Mouse (Mus musculus) lung, embryonic 16.5 days (tissue): ENCODE results near the gene Als2cr12. TPM values are rescaled to one million over a fixed set of nuclear protein-coding genes. Genes with fewer than 3 reads are reported as not detected.

Source experiments
- ATAC-seq: fragments of 200-750 bp; cut with Nextera tagmentation; 2 replicates; pipeline ENCODE4 v1.8.0; 2017; ENCODE audit warnings: low read depth, mild to moderate bottlenecking, moderate library complexity
- H3K27ac ChIP-seq: fragments of 300-500 bp; sonication (generic); 2 replicates; pipeline ENCODE4 v1.5.1; 2014; ENCODE audit warnings: mild to moderate bottlenecking, control low read depth, low read length
- H3K27me3 ChIP-seq: fragments of 300-500 bp; sonication (generic); 2 replicates; pipeline ENCODE4 v1.6.1; 2014; ENCODE audit warnings: low read depth, low read length, mixed read lengths; ENCODE audit not compliant: control insufficient read depth, insufficient read depth
- H3K36me3 ChIP-seq: fragments of 300-500 bp; sonication (generic); 2 replicates; pipeline ENCODE4 v1.6.1; 2014; ENCODE audit warnings: low read length; ENCODE audit not compliant: control insufficient read depth, insufficient read depth
- H3K4me1 ChIP-seq: fragments of 300-500 bp; sonication (generic); replicated peaks from 2 replicates; pipeline ENCODE4 v1.6.1; 2014; ENCODE audit warnings: low read length, mixed read lengths; ENCODE audit not compliant: control insufficient read depth, insufficient read depth
- H3K4me2 ChIP-seq: fragments of 300-500 bp; sonication (generic); 2 replicates; pipeline ENCODE4 v1.6.1; 2014; ENCODE audit warnings: low read depth, low read length, control low read depth
- H3K4me3 ChIP-seq: fragments of 300-500 bp; sonication (generic); 2 replicates; pipeline ENCODE4 v1.5.1; 2014; ENCODE audit warnings: mild to moderate bottlenecking, low read length, control low read depth
- H3K9ac ChIP-seq: fragments of 300-500 bp; sonication (generic); 2 replicates; pipeline ENCODE4 v1.6.1; 2014; ENCODE audit warnings: low read length, control low read depth
- H3K9me3 ChIP-seq: fragments of 300-500 bp; sonication (generic); 2 replicates; pipeline ENCODE4 v1.6.1; 2016; ENCODE audit warnings: low read length; ENCODE audit not compliant: control insufficient read depth
- WGBS: fragments of 180-500 bp; shearing (Covaris S2); extraction: QIAGEN DNeasy Blood & Tissue Kit; methylation state at CpG from one replicate; pipeline ENCODE4 v1.1.7; 2014; 5-methylcytosine and 5-hydroxymethylcytosine counted together
- polyA plus RNA-seq: library from polyadenylated mRNA; unstranded; fragments of >200 nt; fragmentation: Nextera tagmentation; extraction: Ambion mirVana; gene quantifications from 2 replicates; pipeline ENCODE4 v1.2.1, GENCODE M21; 2015

The Als2cr12 gene
- polyA plus RNA-seq, 1 experiment from 2014 or later = not detected

- 92% methylated on average over 3 of the region's 3 CpGs for WGBS
- Histone ChIP-seq H3K4me1 (peaks cover 2% of the 10 kb centered on the region; the same call in 1 of the 2 replicates), H3K36me3 (peaks cover 38% of the 10 kb centered on the region), H3K9me3 (no peaks in the 10 kb centered on the region), H3K4me2 (no peak overlapping the region), H3K9ac (no peak overlapping the region), H3K27ac (no peak overlapping the region), H3K4me3 (no peak overlapping the region), H3K27me3 (no peaks in the 10 kb centered on the region)
- no peak for ATAC-seq
Measured at GRCm38 (mm10) chr1:58728590-58728868, 32.7 kb upstream of the Als2cr12 start.

- no peak overlapping the region for H3K27ac ChIP-seq
- H3K4me1 ChIP-seq = peaks cover 2% of the 10 kb centered on the region; the same call in 1 of the 2 replicates
- H3K4me2 ChIP-seq = no peak overlapping the region
- 87% methylated on average over 10 of the region's 10 CpGs for WGBS
- peaks cover 36% of the 10 kb centered on the region for H3K36me3 ChIP-seq
- no peak overlapping the region for H3K4me3 ChIP-seq
- no peaks in the 10 kb centered on the region for H3K27me3 ChIP-seq
- no peaks in the 10 kb centered on the region for H3K9me3 ChIP-seq
- ATAC-seq = no peak
- no peak overlapping the region for H3K9ac ChIP-seq
Measured at GRCm38 (mm10) chr1:58727747-58728589, 32.2 kb upstream of the Als2cr12 start.

GRCm38 (mm10) chr1:58727019-58727746 lies 31.4 kb upstream of the Als2cr12 start:
- H3K9ac ChIP-seq = no peak overlapping the region
- H3K27me3 ChIP-seq = no peaks in the 10 kb centered on the region
- no peak overlapping the region; the same call in 1 of the 2 replicates for H3K27ac ChIP-seq
- peak; percentile 51; the same call in 1 of the 2 replicates for ATAC-seq
- H3K4me3 ChIP-seq = no peak overlapping the region
- H3K36me3 ChIP-seq = peaks cover 36% of the 10 kb centered on the region
- H3K4me2 ChIP-seq = no peak overlapping the region
- H3K9me3 ChIP-seq = no peaks in the 10 kb centered on the region
- peaks cover 2% of the 10 kb centered on the region; the same call in 1 of the 2 replicates for H3K4me1 ChIP-seq
- 89% methylated on average over 1 of the region's 1 CpGs for WGBS

GRCm38 (mm10) chr1:58725767-58726166 lies 30.0 kb upstream of the Als2cr12 start:
- Histone ChIP-seq H3K4me3 (no peak overlapping the region), H3K27ac (no peak overlapping the region), H3K4me2 (no peak overlapping the region), H3K9me3 (no peaks in the 10 kb centered on the region), H3K9ac (no peak overlapping the region), H3K27me3 (no peaks in the 10 kb centered on the region), H3K4me1 (peaks cover 2% of the 10 kb centered on the region; the same call in 1 of the 2 replicates), H3K36me3 (peaks cover 28% of the 10 kb centered on the region)
- ATAC-seq = no peak
- 79% methylated on average over 5 of the region's 5 CpGs for whole genome bisulfite sequencing

- H3K27me3 ChIP-seq = no peaks in the 10 kb centered on the region
- no peak for ATAC-seq
- H3K36me3 ChIP-seq = peaks cover 25% of the 10 kb centered on the region
- H3K9ac ChIP-seq = no peak overlapping the region
- H3K27ac ChIP-seq = no peak overlapping the region
- peaks cover 2% of the 10 kb centered on the region; the same call in 1 of the 2 replicates for H3K4me1 ChIP-seq
- no peaks in the 10 kb centered on the region for H3K9me3 ChIP-seq
- H3K4me2 ChIP-seq = no peak overlapping the region
- no peak overlapping the region for H3K4me3 ChIP-seq
Measured at GRCm38 (mm10) chr1:58725095-58725494, 29.3 kb upstream of the Als2cr12 start.

GRCm38 (mm10) chr1:58724533-58724932 lies 28.7 kb upstream of the Als2cr12 start:
- H3K27me3 ChIP-seq = no peaks in the 10 kb centered on the region
- H3K9ac ChIP-seq = no peak overlapping the region
- peaks cover 2% of the 10 kb centered on the region; the same call in 1 of the 2 replicates for H3K4me1 ChIP-seq
- H3K9me3 ChIP-seq = no peaks in the 10 kb centered on the region
- no peak overlapping the region for H3K4me3 ChIP-seq
- no peak overlapping the region for H3K27ac ChIP-seq
- WGBS = 51% methylated on average over 6 of the region's 9 CpGs
- peaks cover 22% of the 10 kb centered on the region for H3K36me3 ChIP-seq
- no peak for ATAC-seq
- H3K4me2 ChIP-seq = no peak overlapping the region

GRCm38 (mm10) chr1:58723809-58724405 lies 28.1 kb upstream of the Als2cr12 start:
- ATAC-seq = no peak
- 56% methylated on average over 7 of the region's 7 CpGs for WGBS
- no peaks in the 10 kb centered on the region for H3K27me3 ChIP-seq
- peak overlapping the region; percentile 32; the same call in 1 of the 2 replicates for H3K27ac ChIP-seq
- H3K9ac ChIP-seq = no peak overlapping the region
- peaks cover 20% of the 10 kb centered on the region for H3K36me3 ChIP-seq
- H3K4me2 ChIP-seq = no peak overlapping the region
- no peak overlapping the region for H3K4me3 ChIP-seq
- H3K9me3 ChIP-seq = no peaks in the 10 kb centered on the region
- peaks cover 2% of the 10 kb centered on the region; the same call in 1 of the 2 replicates for H3K4me1 ChIP-seq

- no peak for ATAC-seq
- no peak overlapping the region; the same call in 1 of the 2 replicates for H3K27ac ChIP-seq
Measured at GRCm38 (mm10) chr1:58723062-58723808, 27.4 kb upstream of the Als2cr12 start.

More at GRCm38 (mm10) chr1:58723062-58723808, 27.4 kb upstream of the Als2cr12 start:
- Histone ChIP-seq H3K9me3 (no peaks in the 10 kb centered on the region), H3K4me1 (peaks cover 2% of the 10 kb centered on the region; the same call in 1 of the 2 replicates), H3K27me3 (no peaks in the 10 kb centered on the region), H3K9ac (no peak overlapping the region), H3K4me2 (no peak overlapping the region), H3K36me3 (peaks cover 14% of the 10 kb centered on the region), H3K4me3 (no peak overlapping the region)
- 62% methylated on average over 7 of the region's 7 CpGs for WGBS
